Mouse (Mus musculus) retina, postnatal 7 days (tissue): Measurements from ENCODE around the gene Def8.

Experiments used
- DNase-seq: peaks from one replicate; pipeline ENCODE4 v3.0.0-alpha.2; 2012; ENCODE audit warnings: low read depth, low spot score

Def8 gene

DNA sequence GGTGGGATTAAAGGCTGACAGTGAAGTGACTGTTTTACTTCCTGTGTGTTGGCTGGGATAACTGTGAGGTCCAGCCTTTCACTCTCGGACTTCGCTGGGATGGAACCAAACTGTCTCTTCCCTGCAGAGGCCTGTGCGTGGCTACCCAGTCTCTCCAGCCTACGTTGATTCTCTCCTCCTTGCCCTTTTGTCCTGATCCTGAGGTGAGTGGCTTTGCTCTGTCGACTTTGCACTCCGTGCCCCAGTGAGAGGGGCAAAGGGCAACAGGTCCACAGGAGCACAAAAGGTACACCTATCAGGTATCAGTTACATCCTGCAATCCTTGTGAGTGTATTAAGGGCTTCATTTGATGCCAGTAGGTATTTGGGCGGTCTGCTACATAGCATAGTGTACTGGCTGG lies at the start of gene Def8:
Gene Def8 (plus strand): TSS at position 87 of the 400 bp plus-strand sequence.
- DNase-seq = no peak

DNA sequence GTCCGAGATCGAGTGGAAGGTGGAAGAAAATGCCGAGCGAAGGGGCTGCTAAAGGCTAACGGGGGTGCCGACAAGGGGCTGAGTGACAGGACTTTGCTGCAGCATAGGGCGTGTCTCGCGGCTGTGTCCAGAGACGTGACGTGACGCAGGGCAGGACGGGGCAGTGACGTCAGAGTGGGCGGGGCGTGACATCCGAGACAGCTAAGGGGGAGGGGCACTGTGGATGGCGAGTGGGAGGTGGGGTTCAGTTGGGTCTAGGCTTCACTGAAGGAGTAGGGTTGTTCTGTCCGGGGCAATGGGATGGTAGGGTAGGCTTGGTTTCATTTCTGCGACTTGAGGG lies 49.1 kb upstream of the Def8 start:
- peak; percentile 86 for DNase-seq

DNA sequence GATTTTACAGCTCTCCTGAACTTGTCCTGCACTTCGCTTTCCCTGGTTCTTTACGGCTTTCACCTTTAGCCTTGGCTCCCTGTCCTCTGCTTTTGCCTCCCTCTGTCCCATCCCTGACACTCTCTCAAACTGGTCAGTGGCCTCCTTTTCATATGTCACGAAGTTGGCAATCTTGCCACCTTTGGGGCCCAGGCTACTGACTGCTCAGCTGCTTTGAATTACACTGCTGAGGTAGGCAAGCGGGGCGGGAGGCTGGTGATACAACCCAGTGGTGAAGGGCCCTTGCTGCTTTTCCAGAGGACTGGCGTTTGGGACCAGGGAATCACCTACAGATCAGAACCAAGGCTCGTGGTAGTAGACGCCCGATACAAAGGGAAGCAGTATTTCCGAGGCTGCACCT lies 47.6 kb upstream of the Def8 start:
- DNase-seq = no peak

DNA sequence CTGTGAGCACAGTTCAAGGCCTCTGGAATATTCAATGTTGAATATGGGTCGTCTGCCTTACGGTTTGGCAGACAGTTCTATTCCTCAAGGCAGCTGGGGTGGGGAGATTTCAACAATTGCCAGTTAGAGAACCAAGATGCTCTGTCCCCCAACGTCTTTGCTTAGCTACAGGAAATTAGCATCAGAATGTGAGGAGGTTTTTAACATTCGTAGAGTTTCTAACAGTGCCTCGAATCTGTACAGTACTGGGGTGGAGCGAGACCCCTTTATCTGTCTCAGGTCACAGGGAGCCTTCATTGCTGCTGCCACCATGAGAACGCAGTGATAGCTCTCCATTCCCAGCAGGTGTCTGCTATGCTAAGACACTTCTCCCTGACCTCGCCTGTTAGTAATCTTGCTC lies 47.2 kb upstream of the Def8 start:
- DNase-seq = no peak

GRCm38 (mm10) chr8:123381711-123382110 lies 41.6 kb upstream of the Def8 start:
- DNase-seq = no peak

- no peak for DNase-seq
These were observed 40.8 kb upstream of the Def8 start for GRCm38 (mm10) chr8:123382516-123382915.

- DNase-seq = peak; percentile 31
These were observed 38.3 kb upstream of the Def8 start for GRCm38 (mm10) chr8:123384883-123385540.

DNA sequence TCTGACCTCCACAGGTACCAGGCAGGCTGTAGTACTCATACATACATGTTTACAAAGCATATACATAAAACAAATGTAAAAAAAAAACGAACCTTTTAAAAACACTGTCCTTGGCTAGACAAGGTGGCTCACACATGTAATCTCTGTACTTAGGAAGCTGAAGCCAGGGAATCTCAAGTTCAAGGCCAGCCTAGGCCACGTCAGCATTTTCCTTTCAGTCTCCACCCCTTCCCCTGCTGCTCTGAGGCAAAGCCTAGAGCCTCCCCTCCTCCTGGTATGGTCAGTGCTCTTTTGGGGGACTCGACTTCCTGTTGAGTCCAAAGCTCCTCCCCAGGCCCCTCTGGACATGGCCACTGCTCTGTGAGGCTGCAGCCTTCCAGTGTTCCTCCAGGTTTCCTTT lies 36.3 kb upstream of the Def8 start:
- DNase-seq = no peak

DNA sequence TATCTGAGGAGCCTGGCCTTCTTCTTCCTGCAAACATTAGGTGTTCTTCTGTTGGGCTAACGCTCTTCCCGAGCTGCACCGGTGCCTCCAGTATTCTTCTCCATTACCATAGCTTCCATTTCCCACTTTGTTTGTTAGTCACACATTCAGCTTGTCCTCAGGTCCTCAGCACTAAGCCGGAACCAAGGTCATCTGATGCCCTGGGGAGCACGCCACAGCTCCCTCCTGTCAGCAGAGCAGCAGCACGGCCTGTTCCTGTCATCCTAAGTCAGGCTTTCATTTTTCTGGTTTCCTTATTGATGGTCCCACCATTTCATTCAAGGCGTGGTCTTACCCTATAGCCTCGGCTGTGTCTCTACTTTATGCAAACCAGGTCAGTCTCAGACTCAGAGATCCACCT lies 35.5 kb upstream of the Def8 start:
- DNase-seq = no peak

- DNase-seq = no peak
These were observed 34.3 kb upstream of the Def8 start for GRCm38 (mm10) chr8:123389026-123389425.

- DNase-seq = no peak
These were observed 25.0 kb upstream of the Def8 start for GRCm38 (mm10) chr8:123398308-123398707.

DNA sequence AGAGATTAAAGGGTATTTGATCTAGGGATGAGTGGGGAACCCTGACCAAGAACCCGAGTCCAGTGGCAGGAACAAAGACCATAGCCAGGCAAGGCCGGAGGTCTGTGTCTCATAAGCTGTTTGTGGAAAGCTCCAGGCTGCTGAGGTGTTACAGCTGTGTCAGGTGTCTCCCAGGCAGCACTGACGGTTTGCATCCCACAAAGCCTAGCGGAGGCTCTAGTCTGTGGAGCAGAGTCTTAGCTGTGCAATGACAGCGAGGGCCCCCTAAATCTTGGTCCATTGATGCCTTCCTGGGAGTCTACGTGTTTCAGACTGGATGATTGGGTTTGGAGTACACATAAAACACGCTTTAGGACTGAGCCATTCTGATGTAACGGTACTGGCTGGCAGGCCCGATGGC lies 21.4 kb upstream of the Def8 start:
- no peak for DNase-seq

GRCm38 (mm10) chr8:123402730-123403326 lies 20.5 kb upstream of the Def8 start:
- DNase-seq = no peak

GRCm38 (mm10) chr8:123404521-123404920 lies 18.8 kb upstream of the Def8 start:
- DNase-seq = no peak

GRCm38 (mm10) chr8:123406786-123407185 lies 16.5 kb upstream of the Def8 start, which contains the start of gene Mc1r:
Mc1r (plus strand) TSS chr8:123407107.
- peak; percentile 74 for DNase-seq

GRCm38 (mm10) chr8:123407612-123408011 lies 15.7 kb upstream of the Def8 start:
- DNase-seq = no peak

DNA sequence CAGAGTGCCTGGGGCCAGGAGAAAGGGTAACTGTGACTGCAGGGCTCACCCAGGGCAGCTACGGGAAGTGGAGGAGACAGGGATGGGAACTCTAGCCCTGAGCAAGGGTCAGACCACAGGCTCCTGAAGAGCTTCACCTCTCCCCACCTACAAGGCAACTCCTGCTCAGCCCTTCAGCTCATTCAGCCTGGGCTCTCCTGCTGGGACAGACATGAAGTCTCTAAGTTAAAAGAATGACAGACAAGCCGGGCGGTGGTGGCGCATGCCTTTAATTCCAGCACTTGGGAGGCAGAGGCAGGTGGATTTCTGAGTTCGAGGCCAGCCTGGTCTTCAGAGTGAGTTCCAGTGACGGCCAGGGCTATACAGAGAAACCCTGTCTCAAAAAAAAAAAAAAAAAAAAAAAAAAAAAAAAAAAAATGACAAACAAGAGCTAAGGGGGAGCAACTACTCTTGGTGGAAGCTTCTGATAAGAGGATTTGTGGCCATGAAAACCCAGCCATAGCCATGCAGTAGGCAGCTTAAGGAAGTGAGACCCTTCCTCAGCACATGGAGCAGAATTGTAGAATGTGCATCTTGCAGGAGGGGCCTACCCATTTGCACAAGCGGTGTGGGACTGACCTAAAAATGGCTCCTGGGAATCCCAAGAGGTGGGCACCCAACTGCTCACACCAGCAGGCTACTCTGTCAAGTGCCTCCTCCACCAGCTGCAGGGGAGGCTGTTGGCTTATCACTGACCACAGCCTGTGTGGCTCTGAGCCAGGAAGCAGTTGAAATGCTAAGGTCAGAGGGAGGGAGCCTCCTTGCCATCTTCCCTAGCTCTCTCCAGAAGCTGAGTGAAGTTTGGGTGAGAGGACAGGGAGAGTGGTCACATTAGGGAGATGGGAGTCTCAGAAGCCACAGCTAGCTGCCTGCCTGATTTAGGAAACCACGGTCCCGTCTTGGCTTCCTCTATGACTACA lies 14.5 kb upstream of the Def8 start:
- DNase-seq = no peak

GRCm38 (mm10) chr8:123410049-123410587 lies 13.2 kb upstream of the Def8 start:
- no peak for DNase-seq

DNA sequence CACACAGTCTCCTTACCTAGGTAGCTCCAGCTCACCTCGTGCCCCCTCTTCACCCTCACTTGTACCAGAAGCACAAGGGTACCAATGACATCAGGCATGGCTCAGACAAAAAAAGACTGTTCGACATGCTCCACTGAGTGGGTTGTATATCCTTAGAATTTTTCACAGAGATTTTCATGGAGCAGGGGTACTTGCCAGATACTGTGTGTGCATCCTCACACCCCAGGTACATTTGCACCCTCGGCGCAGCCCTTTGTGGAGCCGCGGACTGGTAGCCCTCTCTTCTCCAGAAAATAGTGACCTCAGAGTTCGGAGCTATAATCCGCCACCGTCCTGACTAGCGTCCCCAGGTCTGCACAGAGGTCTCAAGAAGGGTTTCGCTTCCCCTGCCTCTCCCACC lies 12.5 kb upstream of the Def8 start:
- no peak for DNase-seq

DNA sequence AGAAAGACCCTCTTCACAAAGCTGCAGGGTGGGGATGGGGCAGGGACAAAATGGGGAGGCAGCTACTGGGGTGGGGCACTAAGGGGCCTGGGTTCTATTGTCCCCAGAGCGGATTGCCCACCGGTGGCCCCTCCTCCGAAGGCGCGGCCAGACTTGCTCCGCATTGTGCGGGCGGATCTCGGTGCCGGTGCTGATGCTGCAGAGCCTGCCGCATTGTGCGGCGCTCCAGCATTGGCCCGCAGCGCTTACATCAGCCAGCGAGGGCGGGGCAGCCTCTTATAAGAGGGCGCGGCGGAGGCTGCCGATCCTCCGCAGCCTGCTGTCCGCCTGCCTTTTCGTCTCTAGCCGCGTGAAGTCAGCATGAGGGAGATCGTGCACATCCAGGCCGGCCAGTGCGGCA lies 12.1 kb upstream of the Def8 start, which contains the start of gene Tubb3:
Gene Tubb3 (plus strand): TSS at position 179 of the 400 bp plus-strand sequence.
- DNase-seq = peak; percentile 78

DNA sequence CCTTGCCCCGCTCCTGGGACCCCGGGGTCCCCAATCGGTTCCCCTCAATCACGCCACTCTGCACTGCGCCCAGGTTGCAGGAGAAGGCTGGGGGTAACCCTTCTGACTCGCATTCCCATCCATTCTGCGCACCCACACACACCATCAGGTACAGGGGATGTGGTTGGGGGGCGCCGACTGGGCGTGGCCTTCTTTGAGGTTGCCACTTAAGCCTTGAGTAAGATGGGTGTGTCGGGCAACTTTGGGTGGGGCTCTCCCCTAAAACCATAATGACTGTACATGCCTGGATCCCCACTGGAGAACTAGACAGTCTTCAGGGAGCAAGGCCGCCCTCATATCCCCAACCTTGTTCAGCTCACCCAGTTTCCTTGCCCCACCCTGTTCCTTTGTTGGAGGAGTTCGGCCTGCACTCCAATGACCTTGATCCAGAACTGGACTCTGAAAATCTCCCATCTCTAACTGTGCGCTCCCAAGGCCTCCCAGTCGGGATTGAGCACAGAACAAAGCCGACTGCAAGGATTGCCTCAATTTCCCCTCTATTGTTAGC lies 11.5 kb upstream of the Def8 start:
- DNase-seq = no peak
